Mouse (Mus musculus): ENCODE measurements at regions not wholly inside any gene's neighbourhood (a gene's known extent, or its start where the extent isn't known, plus 50 kb on each side); places are given as distances from the start of the nearest gene placed in this dataset.
"Not testable (repeated sequence)": the region's sequence is repeated elsewhere in the genome, so short reads cannot be mapped to it uniquely, and the experiment has no call there.

DNA sequence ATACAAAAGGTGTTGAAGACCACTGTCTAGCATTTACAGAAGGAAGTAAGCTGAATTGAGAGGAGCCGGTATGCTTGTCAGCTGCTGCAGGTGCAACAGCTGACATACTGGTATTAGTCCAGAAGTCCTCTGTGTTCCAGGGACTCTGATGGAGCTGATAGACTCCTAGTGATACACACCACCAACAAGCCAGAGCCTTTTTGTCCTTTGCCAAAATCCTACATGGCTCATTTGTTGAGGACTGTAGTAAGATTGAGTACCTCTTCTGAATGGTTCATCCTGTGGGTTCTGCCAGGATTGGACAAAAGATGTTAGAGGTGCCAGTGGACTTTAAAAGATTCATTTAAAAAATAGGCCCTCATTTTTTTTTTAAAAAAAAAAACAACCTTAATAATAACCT lies 129.4 kb upstream of the Tmem185a start:
- Histone ChIP-seq H3K4me3 (no peak overlapping the region), H3K27ac (replicated peaks) (no peak overlapping the region), H3K9me3 (no peaks in the 10 kb centered on the region), H3K27me3 (replicated peaks; ENCODE audit: low read depth, poor library complexity, severe bottlenecking) (no peaks in the 10 kb centered on the region), H3K36me3 (replicated peaks) (no peaks in the 10 kb centered on the region), H3K4me1 (no peaks in the 10 kb centered on the region)
- WGBS = 93% methylated on average over 1 of the region's 1 CpGs
- no peak for DNase-seq (ENCODE audit: low spot score)

DNA sequence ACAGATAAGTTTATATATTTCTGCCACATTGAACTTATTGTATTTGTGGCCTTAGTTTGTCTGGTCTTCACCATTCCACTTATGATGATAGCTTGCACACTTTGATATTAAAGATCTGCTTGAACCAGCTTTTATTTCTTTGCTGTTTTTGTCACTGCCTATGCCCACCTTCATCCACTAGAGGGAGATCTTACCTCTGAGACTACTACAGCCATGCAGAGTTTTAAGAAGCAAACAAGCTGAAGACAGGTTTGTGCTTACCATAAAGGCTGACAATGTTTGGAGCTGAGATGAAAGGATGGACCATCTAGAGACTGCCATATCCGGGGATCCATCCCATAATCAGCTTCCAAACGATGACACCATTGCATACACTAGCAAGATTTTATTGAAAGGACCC lies 105.4 kb upstream of the Tmem185a start:
- DNase-seq (ENCODE audit: low spot score) = peak; percentile 11
- 19% methylated on average over 2 of the region's 2 CpGs for WGBS

DNA sequence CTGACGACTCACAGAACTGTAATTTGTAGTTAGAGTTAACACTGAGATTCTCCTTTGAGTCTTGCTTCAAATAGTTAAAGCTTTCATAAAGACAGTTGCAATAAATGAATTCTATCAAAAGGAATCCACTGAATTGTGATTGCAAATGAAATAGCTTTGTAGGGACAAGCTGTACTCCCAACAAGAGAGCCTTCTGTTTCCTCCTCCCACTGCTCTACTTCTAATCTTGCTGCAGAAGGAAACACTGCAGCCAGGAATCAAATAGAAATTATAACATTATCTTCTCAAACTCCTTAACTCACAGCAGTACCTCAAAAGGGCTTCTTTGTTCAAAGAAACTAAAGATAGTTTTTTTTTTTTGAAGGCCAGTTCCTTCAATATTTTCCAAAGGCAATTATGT lies 103.2 kb upstream of the Tmem185a start:
- WGBS = 72% methylated on average over 1 of the region's 1 CpGs
- no peaks in the 10 kb centered on the region for H3K4me1 ChIP-seq
- H3K36me3 ChIP-seq (replicated peaks) = no peaks in the 10 kb centered on the region
- H3K9me3 ChIP-seq = no peaks in the 10 kb centered on the region
- no peak overlapping the region for H3K27ac ChIP-seq (replicated peaks)
- no peaks in the 10 kb centered on the region for H3K27me3 ChIP-seq (replicated peaks; ENCODE audit: low read depth, poor library complexity, severe bottlenecking)
- DNase-seq (ENCODE audit: low spot score) = no peak
- H3K4me3 ChIP-seq = no peak overlapping the region

More for the DNA sequence above, 105.4 kb upstream of the Tmem185a start:
- H3K27me3 ChIP-seq (replicated peaks; ENCODE audit: low read depth, poor library complexity, severe bottlenecking); H3K27ac ChIP-seq (replicated peaks); H3K4me3 ChIP-seq; H3K9me3 ChIP-seq; H3K4me1 ChIP-seq; H3K36me3 ChIP-seq (replicated peaks): not testable (repeated sequence)

DNA sequence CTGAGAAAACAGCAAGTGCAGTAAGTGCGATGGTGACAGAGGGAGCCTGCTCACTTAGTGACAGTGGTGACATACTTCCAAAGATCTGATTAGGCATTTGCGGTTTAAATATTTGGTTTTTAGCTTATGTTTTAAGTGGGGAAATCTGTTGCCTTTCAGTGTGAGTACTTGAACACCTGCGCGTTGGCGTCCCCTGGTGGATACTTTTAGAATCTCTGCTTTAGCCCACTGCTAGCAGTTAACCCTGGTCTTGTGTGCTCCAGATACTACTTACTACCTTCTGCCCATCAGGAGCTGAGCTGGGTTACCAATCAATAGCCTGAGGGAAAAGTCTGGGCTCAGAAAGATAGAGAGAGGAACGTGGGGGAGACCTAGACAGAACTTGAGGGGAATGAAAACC lies 97.3 kb upstream of the Tmem185a start:
- not testable (repeated sequence) for H3K36me3 ChIP-seq (replicated peaks); H3K4me1 ChIP-seq; H3K9me3 ChIP-seq; H3K27me3 ChIP-seq (replicated peaks; ENCODE audit: low read depth, poor library complexity, severe bottlenecking); H3K4me3 ChIP-seq; H3K27ac ChIP-seq (replicated peaks); DNase-seq (ENCODE audit: low spot score)
- WGBS = 37% methylated on average over 1 of the region's 6 CpGs

DNA sequence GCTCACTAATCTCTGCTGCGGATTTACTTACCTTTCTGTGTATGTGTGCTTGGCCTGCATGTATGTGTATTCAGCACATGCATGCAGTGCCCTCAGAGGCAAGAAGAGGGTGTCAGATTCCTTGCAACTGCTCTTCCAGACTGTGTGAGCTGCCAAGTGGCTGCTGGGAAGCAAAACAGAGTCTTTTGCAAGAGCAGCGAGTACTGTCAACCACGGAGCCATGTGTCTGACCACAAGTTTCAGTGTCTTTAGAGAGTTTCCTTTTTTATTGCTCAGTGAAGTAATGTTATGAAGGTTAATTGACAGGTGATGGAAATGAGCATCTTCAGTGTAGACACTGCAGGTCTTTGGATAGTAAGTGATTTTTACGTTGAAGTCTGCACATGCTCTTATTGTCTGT lies 93.6 kb upstream of the Tmem185a start:
- not testable (repeated sequence) for DNase-seq (ENCODE audit: low spot score)

DNA sequence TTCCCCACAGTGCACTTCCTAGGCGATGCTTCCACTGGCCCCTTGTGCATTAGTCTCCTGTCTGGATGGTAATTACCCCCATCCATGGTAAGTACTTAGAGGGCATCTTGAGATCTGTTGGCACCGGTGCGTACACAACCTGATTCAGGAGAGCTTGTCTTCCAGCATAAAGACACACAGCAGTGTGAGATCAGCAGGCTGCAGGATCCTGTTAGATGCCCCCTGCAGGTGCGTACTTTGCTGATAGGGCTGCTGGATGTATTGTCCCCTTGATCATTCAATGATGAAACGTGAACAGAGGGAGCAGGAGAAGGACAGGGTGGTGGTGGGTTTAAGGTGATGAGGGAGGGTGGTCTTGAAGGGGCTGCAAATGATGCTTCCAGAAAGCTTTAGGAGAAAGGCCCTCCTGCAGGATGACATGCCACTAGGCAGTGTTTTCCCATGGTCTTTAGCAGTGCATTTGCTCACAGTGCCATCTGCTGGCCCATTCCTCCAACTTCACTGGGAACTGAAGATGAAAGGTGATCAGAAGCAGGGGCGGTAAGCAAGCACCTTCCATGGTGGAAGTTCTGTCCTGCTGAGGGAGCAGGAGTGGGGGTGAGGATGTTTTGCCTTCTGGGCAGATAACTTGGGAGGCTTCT lies 92.5 kb upstream of the Tmem185a start:
- WGBS = 52% methylated on average over 6 of the region's 6 CpGs
- not testable (repeated sequence) for H3K4me1 ChIP-seq; H3K4me3 ChIP-seq; H3K27me3 ChIP-seq (replicated peaks; ENCODE audit: low read depth, poor library complexity, severe bottlenecking); H3K9me3 ChIP-seq; H3K27ac ChIP-seq (replicated peaks); H3K36me3 ChIP-seq (replicated peaks); DNase-seq (ENCODE audit: low spot score)

More for the DNA sequence above, 93.6 kb upstream of the Tmem185a start:
- not testable (repeated sequence) for H3K9me3 ChIP-seq; H3K27me3 ChIP-seq (replicated peaks; ENCODE audit: low read depth, poor library complexity, severe bottlenecking); H3K4me1 ChIP-seq; H3K36me3 ChIP-seq (replicated peaks); H3K4me3 ChIP-seq; H3K27ac ChIP-seq (replicated peaks)
- WGBS = 85% methylated on average over 3 of the region's 4 CpGs
